Comparison of ENCODE assay signal across 16 mouse cellular contexts in the genomic region with DNA sequence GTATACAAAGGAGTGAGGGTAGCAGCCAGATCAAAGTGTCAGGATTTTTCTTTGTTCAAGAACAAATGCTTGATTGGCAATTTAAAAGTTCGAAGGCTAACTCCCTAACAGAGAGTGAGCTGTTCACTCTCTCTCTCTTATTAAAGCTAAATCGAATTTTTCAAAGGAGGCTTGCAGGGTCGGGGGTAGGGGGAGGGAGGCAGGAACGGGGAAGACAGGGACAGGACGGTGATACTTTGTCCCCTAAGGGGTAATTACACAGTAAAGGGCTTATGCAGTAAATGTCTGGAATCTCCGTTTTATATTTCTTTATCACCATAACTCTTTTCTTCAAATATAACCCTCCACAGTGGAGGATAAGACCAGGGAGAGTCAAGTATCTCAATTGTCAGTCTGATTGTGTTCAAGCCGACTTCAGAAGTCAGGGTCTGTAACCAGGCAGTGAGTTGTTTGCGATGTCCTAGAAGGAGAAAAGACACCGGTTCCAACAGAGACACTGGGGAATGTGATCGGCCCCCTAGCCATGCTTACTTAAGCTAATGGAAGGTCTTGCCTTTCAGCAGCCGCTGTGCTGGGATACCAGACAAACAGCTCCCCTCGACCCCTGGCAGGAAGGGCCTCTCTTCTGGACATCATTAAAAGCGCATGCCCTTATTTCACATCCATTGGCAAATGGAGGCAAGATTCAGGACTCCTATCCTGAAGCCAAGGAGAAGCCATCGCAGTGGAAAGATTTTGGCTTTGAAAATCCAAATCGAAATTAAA. TPM values are rescaled to one million over a fixed set of nuclear protein-coding genes. Genes with fewer than 3 reads are reported as not detected.
A peak's percentile ranks its signal among the peaks of the same experiment; 100 is the strongest.
DNase-seq lines count a peak whose midpoint lies in the region; ATAC-seq lines count a peak whose summit lies in the region.
"Had no signal": no experiment of that assay in that cellular context is flagged by ENCODE, and none has a peak within 500 bp of the region (broad histone marks: within the 10 kb centered on the region; RNA-seq: fewer than 3 reads in every experiment).

No protein-coding gene starts in this region.

- H3K9ac ChIP-seq in hindbrain, embryonic 11.5 days (ENCODE audit: low read depth, low read length): no peak overlapping the region
- H3K9ac ChIP-seq in midbrain, embryonic 13.5 days (replicated peaks): no peak overlapping the region
- H3K9ac ChIP-seq: heart, embryonic 15.5 days; intestine, embryonic 15.5 days; liver, embryonic 13.5 days had no signal

- 0 out of 2 replicates have a peak, but pooled peaks cover 3% of the 10 kb centered on the region for H3K4me1 ChIP-seq in hindbrain, embryonic 11.5 days (replicated peaks; ENCODE audit: control insufficient read depth, insufficient read depth, low read length)
- H3K4me1 ChIP-seq in midbrain, embryonic 13.5 days (replicated peaks): peaks cover 24% of the 10 kb centered on the region
- H3K4me1 ChIP-seq: intestine, embryonic 15.5 days; liver, embryonic 13.5 days had no signal

- H3K4me3 ChIP-seq in hindbrain, embryonic 11.5 days (ENCODE audit: low read depth, low read length): peak overlapping the region; percentile 33; the same call in 1 of the 2 replicates
- H3K4me3 ChIP-seq in midbrain, embryonic 13.5 days (replicated peaks): peak overlapping the region; percentile 44
- H3K4me3 ChIP-seq: erythroblast, embryonic 14.5 days; intestine, embryonic 15.5 days; liver, embryonic 13.5 days had no signal

- H3K4me2 ChIP-seq in hindbrain, embryonic 11.5 days (replicated peaks; ENCODE audit: low read depth, low read length): peak overlapping the region; percentile 39; the same call in 1 of the 2 replicates
- peak overlapping the region; percentile 74 for H3K4me2 ChIP-seq in midbrain, embryonic 13.5 days (replicated peaks)
- H3K4me2 ChIP-seq: liver, embryonic 13.5 days had no signal

- peak; percentile 13 for DNase-seq in cerebellum, postnatal 14 days
- no peak for DNase-seq in cerebellum, adult 9-11 months
- peak; percentile 54 for DNase-seq in hindbrain, embryonic 11.5 days (ENCODE audit: low spot score)
- DNase-seq in retina, postnatal 1 day: peak; percentile 32
- DNase-seq in left cerebral cortex, adult 8-10 months (ENCODE audit: low spot score in 2 of 2): no peak
- DNase-seq in gastrocnemius, postnatal 25 days: no peak
- no peak for DNase-seq in left cerebral cortex, postnatal 14 days (ENCODE audit: low spot score in 2 of 2)
- DNase-seq: cerebellum, adult 8-10 months; gastrocnemius, postnatal 14 days; kidney, postnatal 36 days; liver, embryonic 13.5 days had no signal

- 2% methylated on average over 15 of the region's 15 CpGs for WGBS in hindbrain, embryonic 11.5 days
- under 1% methylated on average over 15 of the region's 15 CpGs for WGBS in midbrain, embryonic 13.5 days

- peak; percentile 51 for ATAC-seq in hindbrain, embryonic 11.5 days (ENCODE audit: low FRiP score)
- peak; percentile 62 for ATAC-seq in midbrain, embryonic 13.5 days
- ATAC-seq: intestine, embryonic 15.5 days had no signal

- H3K27me3 ChIP-seq in hindbrain, embryonic 11.5 days (ENCODE audit: control insufficient read depth, insufficient read depth, low read length): peaks cover 23% of the 10 kb centered on the region
- H3K27me3 ChIP-seq in midbrain, embryonic 13.5 days: peaks cover 38% of the 10 kb centered on the region

- intact Hi-C loops in left cerebral cortex, postnatal 14 days (cut with DNase I): no loop called here

- no peaks in the 10 kb centered on the region for H3K36me3 ChIP-seq in hindbrain, embryonic 11.5 days (ENCODE audit: control insufficient read depth, insufficient read depth, low read length)
- no peaks in the 10 kb centered on the region for H3K36me3 ChIP-seq in midbrain, embryonic 13.5 days
- H3K36me3 ChIP-seq: heart, embryonic 15.5 days; intestine, embryonic 15.5 days; liver, embryonic 13.5 days had no signal

- H3K27ac ChIP-seq in hindbrain, embryonic 11.5 days (ENCODE audit: low read depth, low read length): no peak overlapping the region
- H3K27ac ChIP-seq in midbrain, embryonic 13.5 days: no peak overlapping the region
- H3K27ac ChIP-seq: heart, embryonic 15.5 days; intestine, embryonic 15.5 days; liver, embryonic 13.5 days had no signal

- no peaks in the 10 kb centered on the region for H3K9me3 ChIP-seq in hindbrain, embryonic 11.5 days (ENCODE audit: control insufficient read depth, low read length)
- no peaks in the 10 kb centered on the region for H3K9me3 ChIP-seq in midbrain, embryonic 13.5 days
- H3K9me3 ChIP-seq: heart, embryonic 15.5 days; intestine, embryonic 15.5 days; liver, embryonic 13.5 days had no signal

RNA-seq across cellular contexts. Expression of gene Ferd3l, which starts 0.7 kb away (rescaled TPM):
- 1.5 and 2.9 TPM in 2 replicates for polyA plus RNA-seq in hindbrain, embryonic 11.5 days (2014; fragmentation: Nextera tagmentation; extraction: Ambion mirVana)
- 1.3 and 3.5 TPM in 2 replicates for polyA plus RNA-seq in midbrain, embryonic 13.5 days (2015; fragmentation: Nextera tagmentation; extraction: Ambion mirVana)
- not detected for total RNA-seq in left cerebral cortex, adult 8-10 months (2022)
- not detected for total RNA-seq in gastrocnemius, postnatal 25 days (2021)
- total RNA-seq in left cerebral cortex, postnatal 14 days (2021): not detected
- total RNA-seq: gastrocnemius, postnatal 14 days; left cerebral cortex, postnatal 10 days had no signal
- polyA plus RNA-seq: erythroblast, embryonic 14.5 days; heart, embryonic 15.5 days; intestine, embryonic 15.5 days; liver, embryonic 13.5 days had no signal

RNA-seq across cellular contexts. Expression of gene Twist1, which starts 30.0 kb away (rescaled TPM):
- polyA plus RNA-seq in hindbrain, embryonic 11.5 days (2014; fragmentation: Nextera tagmentation; extraction: Ambion mirVana): 23.6 and 29.4 TPM in 2 replicates
- polyA plus RNA-seq in midbrain, embryonic 13.5 days (2015; fragmentation: Nextera tagmentation; extraction: Ambion mirVana): 1.0 and 1.7 TPM in 2 replicates
- 1 to 10 TPM in 1 of 4 experiments, under 1 TPM in 3; 0.74 to 1.1 (median 0.84) TPM for total RNA-seq in left cerebral cortex, adult 8-10 months (2022)
- 1 to 10 TPM; 1.8 to 4.9 TPM for total RNA-seq in gastrocnemius, postnatal 25 days (2021)
- total RNA-seq in left cerebral cortex, postnatal 14 days (2021): 1 to 10 TPM in 1 of 2 experiments, under 1 TPM in 1; 0.51 to 1.3 TPM
- polyA plus RNA-seq: erythroblast, embryonic 14.5 days had no signal

Comparison
In these comparisons a context has a peak if more than half of its experiments do, and no peak if none do; other contexts are left out.
1. DNase-seq: peak in cerebellum, postnatal 14 days (2 of 2), hindbrain, embryonic 11.5 days (single experiment) and retina, postnatal 1 day (single experiment); none in cerebellum, adult 9-11 months (single experiment), left cerebral cortex, adult 8-10 months (0 of 2), gastrocnemius, postnatal 25 days (single experiment) and left cerebral cortex, postnatal 14 days (0 of 2).